Mouse (Mus musculus): ENCODE measurements around the gene Mgat4c. TPM values are rescaled to one million over a fixed set of nuclear protein-coding genes. Genes with fewer than 3 reads are reported as not detected.

Gene Mgat4c
- polyA plus RNA-seq, 1 experiment: not detected

- TF ChIP-seq POLR2AphosphoS2 (IDR thresholded peaks at IDR 0.05; ENCODE audit: insufficient read length, low read depth) (no peak), MAX (IDR thresholded peaks at IDR 0.05; ENCODE audit: low read depth) (no peak), USF1 (IDR thresholded peaks at IDR 0.05; ENCODE audit: low read depth) (no peak), POLR2A (IDR thresholded peaks at IDR 0.05; ENCODE audit: insufficient read length, low read depth) (no peak), SRF (IDR thresholded peaks at IDR 0.05; ENCODE audit: control insufficient read depth, insufficient read length, low read depth) (no peak), CEBPB (IDR thresholded peaks at IDR 0.05; ENCODE audit: insufficient read depth, poor library complexity, severe bottlenecking) (no peak), E2F4 (IDR thresholded peaks at IDR 0.05; ENCODE audit: insufficient read depth) (no peak), MYOD1 (IDR thresholded peaks at IDR 0.05; ENCODE audit: control insufficient read depth in 1 of 3, insufficient read length in 2 of 3, low read depth in 2 of 3) (no peak), REST (IDR thresholded peaks at IDR 0.05; ENCODE audit: insufficient read depth, insufficient read length) (no peak), TCF3 (IDR thresholded peaks at IDR 0.05; ENCODE audit: insufficient read length, low read depth) (no peak), MYOG (IDR thresholded peaks at IDR 0.05; ENCODE audit: control insufficient read depth in 1 of 3, insufficient read depth in 1 of 3, insufficient read length in 2 of 3, low read depth in 2 of 3) (no peak), TCF12 (IDR thresholded peaks at IDR 0.05; ENCODE audit: insufficient read depth, poor library complexity, severe bottlenecking) (no peak)
- no peak overlapping the region for H3K4me2 ChIP-seq (ENCODE audit: low read depth)
- H3K4me3 ChIP-seq: no peak overlapping the region
- no peaks in the 10 kb centered on the region for H3K36me3 ChIP-seq (ENCODE audit: control insufficient read depth, insufficient read depth)
- no peak overlapping the region for H3ac ChIP-seq (ENCODE audit: control insufficient read depth, insufficient read length)
- no peaks in the 10 kb centered on the region for H3K27me3 ChIP-seq (ENCODE audit: control insufficient read depth, insufficient read depth, insufficient read length)
- H3K79me2 ChIP-seq (ENCODE audit: control insufficient read depth, insufficient read depth): no peaks in the 10 kb centered on the region
Observed at GRCm38 (mm10) chr10:102238558-102239211, 557.4 kb downstream of the Mgat4c start.

- TF ChIP-seq E2F4 (IDR thresholded peaks at IDR 0.05; ENCODE audit: insufficient read depth) (no peak), USF1 (IDR thresholded peaks at IDR 0.05; ENCODE audit: low read depth) (no peak), MYOD1 (IDR thresholded peaks at IDR 0.05; ENCODE audit: control insufficient read depth in 1 of 3, insufficient read length in 2 of 3, low read depth in 2 of 3) (no peak)
- H3K27me3 ChIP-seq (ENCODE audit: control insufficient read depth, insufficient read depth, insufficient read length): no peaks in the 10 kb centered on the region
- H3K4me3 ChIP-seq: no peak overlapping the region
- H3K36me3 ChIP-seq (ENCODE audit: control insufficient read depth, insufficient read depth): no peaks in the 10 kb centered on the region
- no peak overlapping the region for H3ac ChIP-seq (ENCODE audit: control insufficient read depth, insufficient read length)
- no peaks in the 10 kb centered on the region for H3K79me2 ChIP-seq (ENCODE audit: control insufficient read depth, insufficient read depth)
- no peak overlapping the region for H3K4me2 ChIP-seq (ENCODE audit: low read depth)
Observed at GRCm38 (mm10) chr10:102243897-102244296, 562.6 kb downstream of the Mgat4c start.

GRCm38 (mm10) chr10:102244601-102245000, 563.3 kb downstream of the Mgat4c start:
- no peak overlapping the region for H3ac ChIP-seq (ENCODE audit: control insufficient read depth, insufficient read length)
- no peak for TF ChIP-seq REST (IDR thresholded peaks at IDR 0.05; ENCODE audit: insufficient read depth, insufficient read length)
- no peak for TF ChIP-seq POLR2A (IDR thresholded peaks at IDR 0.05; ENCODE audit: insufficient read length, low read depth)
- TF ChIP-seq TCF12 (IDR thresholded peaks at IDR 0.05; ENCODE audit: insufficient read depth, poor library complexity, severe bottlenecking): no peak
- no peak for TF ChIP-seq MYOG (IDR thresholded peaks at IDR 0.05; ENCODE audit: control insufficient read depth in 1 of 3, insufficient read depth in 1 of 3, insufficient read length in 2 of 3, low read depth in 2 of 3)
- TF ChIP-seq USF1 (IDR thresholded peaks at IDR 0.05; ENCODE audit: low read depth): no peak
- TF ChIP-seq CEBPB (IDR thresholded peaks at IDR 0.05; ENCODE audit: insufficient read depth, poor library complexity, severe bottlenecking): no peak
- TF ChIP-seq E2F4 (IDR thresholded peaks at IDR 0.05; ENCODE audit: insufficient read depth): no peak
- TF ChIP-seq SRF (IDR thresholded peaks at IDR 0.05; ENCODE audit: control insufficient read depth, insufficient read length, low read depth): no peak
- no peak for TF ChIP-seq MYOD1 (IDR thresholded peaks at IDR 0.05; ENCODE audit: control insufficient read depth in 1 of 3, insufficient read length in 2 of 3, low read depth in 2 of 3)
- no peak for TF ChIP-seq POLR2AphosphoS2 (IDR thresholded peaks at IDR 0.05; ENCODE audit: insufficient read length, low read depth)
- no peak for TF ChIP-seq TCF3 (IDR thresholded peaks at IDR 0.05; ENCODE audit: insufficient read length, low read depth)
- TF ChIP-seq MAX (IDR thresholded peaks at IDR 0.05; ENCODE audit: low read depth): no peak
- no peak overlapping the region for H3K4me3 ChIP-seq
- H3K79me2 ChIP-seq (ENCODE audit: control insufficient read depth, insufficient read depth): no peaks in the 10 kb centered on the region
- no peaks in the 10 kb centered on the region for H3K27me3 ChIP-seq (ENCODE audit: control insufficient read depth, insufficient read depth, insufficient read length)
- no peaks in the 10 kb centered on the region for H3K36me3 ChIP-seq (ENCODE audit: control insufficient read depth, insufficient read depth)
- no peak overlapping the region for H3K4me2 ChIP-seq (ENCODE audit: low read depth)

GRCm38 (mm10) chr10:102245269-102245668, 564.0 kb downstream of the Mgat4c start:
- TF ChIP-seq SRF (IDR thresholded peaks at IDR 0.05; ENCODE audit: control insufficient read depth, insufficient read length, low read depth): no peak
- TF ChIP-seq MYOG (IDR thresholded peaks at IDR 0.05; ENCODE audit: control insufficient read depth in 1 of 3, insufficient read depth in 1 of 3, insufficient read length in 2 of 3, low read depth in 2 of 3): no peak
- TF ChIP-seq TCF3 (IDR thresholded peaks at IDR 0.05; ENCODE audit: insufficient read length, low read depth): no peak
- TF ChIP-seq MYOD1 (IDR thresholded peaks at IDR 0.05; ENCODE audit: control insufficient read depth in 1 of 3, insufficient read length in 2 of 3, low read depth in 2 of 3): no peak
- no peak for TF ChIP-seq REST (IDR thresholded peaks at IDR 0.05; ENCODE audit: insufficient read depth, insufficient read length)
- no peak for TF ChIP-seq POLR2A (IDR thresholded peaks at IDR 0.05; ENCODE audit: insufficient read length, low read depth)
- no peak for TF ChIP-seq USF1 (IDR thresholded peaks at IDR 0.05; ENCODE audit: low read depth)
- no peak for TF ChIP-seq CEBPB (IDR thresholded peaks at IDR 0.05; ENCODE audit: insufficient read depth, poor library complexity, severe bottlenecking)
- TF ChIP-seq POLR2AphosphoS2 (IDR thresholded peaks at IDR 0.05; ENCODE audit: insufficient read length, low read depth): no peak
- TF ChIP-seq E2F4 (IDR thresholded peaks at IDR 0.05; ENCODE audit: insufficient read depth): no peak
- no peak for TF ChIP-seq TCF12 (IDR thresholded peaks at IDR 0.05; ENCODE audit: insufficient read depth, poor library complexity, severe bottlenecking)
- no peak for TF ChIP-seq MAX (IDR thresholded peaks at IDR 0.05; ENCODE audit: low read depth)
- Histone ChIP-seq H3K36me3 (ENCODE audit: control insufficient read depth, insufficient read depth) (no peaks in the 10 kb centered on the region), H3K4me3 (no peak overlapping the region), H3K27me3 (ENCODE audit: control insufficient read depth, insufficient read depth, insufficient read length) (no peaks in the 10 kb centered on the region), H3K4me2 (ENCODE audit: low read depth) (no peak overlapping the region), H3K79me2 (ENCODE audit: control insufficient read depth, insufficient read depth) (no peaks in the 10 kb centered on the region), H3ac (ENCODE audit: control insufficient read depth, insufficient read length) (no peak overlapping the region)

Data from myocyte (in vitro differentiated cells).